Mouse (Mus musculus) ES-Bruce4 (cell line): ENCODE data around the gene Rprd1b.

Experiments
- CTCF ChIP-seq: IDR thresholded peaks from one replicate; pipeline ENCODE4 v1.8.1; 2011; ENCODE audit warnings: low read depth, low read length
- EP300 ChIP-seq: IDR thresholded peaks from 2 replicates; pipeline ENCODE4 v1.6.1; 2011; ENCODE audit warnings: low read depth, low read length; ENCODE audit not compliant: insufficient read depth
- POLR2A ChIP-seq: IDR thresholded peaks from one replicate; pipeline ENCODE4 v1.8.1; 2011; ENCODE audit warnings: low read length; ENCODE audit not compliant: insufficient read depth

DNA sequence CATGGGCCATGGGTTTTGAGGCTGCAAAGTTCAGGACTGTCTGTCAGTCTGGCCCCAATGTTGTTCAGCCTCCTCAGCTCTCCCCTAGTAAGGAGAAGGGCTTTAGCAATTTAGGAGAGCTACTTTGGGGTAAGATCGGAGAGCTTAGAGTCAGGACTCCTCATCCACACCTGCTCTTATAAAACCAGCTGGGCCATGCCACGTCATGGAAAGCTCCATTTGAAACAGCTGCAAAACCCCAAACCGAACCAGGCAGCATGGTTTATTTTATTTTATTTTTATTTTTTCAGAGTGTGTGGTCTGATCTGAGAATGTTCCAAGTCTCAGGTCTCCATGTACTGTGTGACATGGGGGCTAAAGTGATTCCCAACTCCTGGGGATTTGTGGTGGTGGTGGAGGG lies 71.2 kb downstream of the Rprd1b start:
- no peak for TF ChIP-seq POLR2A
- TF ChIP-seq EP300 = no peak
- no peak for TF ChIP-seq CTCF
